Mouse (Mus musculus): ENCODE data around the gene Grhl1. TPM values are rescaled to one million over a fixed set of nuclear protein-coding genes. Genes with fewer than 3 reads are reported as not detected.

Gene Grhl1
- polyA plus RNA-seq, 1 experiment from 2014 or later, result 0.10 TPM

DNA sequence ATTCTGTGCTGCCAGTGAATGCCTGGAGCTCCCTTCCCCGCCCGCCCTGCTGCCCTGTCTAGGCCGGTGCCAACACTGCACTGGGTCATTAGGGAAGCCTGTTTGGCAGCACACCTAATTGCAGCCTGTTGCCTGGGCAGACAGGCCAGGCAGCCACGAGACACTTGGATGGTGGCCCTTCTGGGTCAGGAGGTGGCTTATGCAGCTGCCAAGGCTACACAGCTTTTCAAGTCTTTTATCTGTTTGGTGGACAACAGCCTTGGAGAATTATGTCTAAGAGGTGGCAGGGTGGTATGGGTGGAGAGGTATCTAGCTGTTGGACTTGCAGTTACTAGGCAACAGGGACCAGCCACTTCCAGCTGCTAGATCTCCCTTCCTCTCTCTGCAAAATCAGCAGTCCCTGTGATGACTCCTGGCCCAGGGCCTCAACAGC, 70.3 kb downstream of the Grhl1 start:
- Histone ChIP-seq H3K27ac (no peak overlapping the region), H3K4me3 (ENCODE audit: inconsistent target) (no peak overlapping the region), H3K36me3 (ENCODE audit: inconsistent target) (no peaks in the 10 kb centered on the region), H3K79me2 (ENCODE audit: inconsistent target) (no peaks in the 10 kb centered on the region)
- 88% methylated on average over 4 of the region's 4 CpGs for WGBS (ENCODE audit: missing documents)

DNA sequence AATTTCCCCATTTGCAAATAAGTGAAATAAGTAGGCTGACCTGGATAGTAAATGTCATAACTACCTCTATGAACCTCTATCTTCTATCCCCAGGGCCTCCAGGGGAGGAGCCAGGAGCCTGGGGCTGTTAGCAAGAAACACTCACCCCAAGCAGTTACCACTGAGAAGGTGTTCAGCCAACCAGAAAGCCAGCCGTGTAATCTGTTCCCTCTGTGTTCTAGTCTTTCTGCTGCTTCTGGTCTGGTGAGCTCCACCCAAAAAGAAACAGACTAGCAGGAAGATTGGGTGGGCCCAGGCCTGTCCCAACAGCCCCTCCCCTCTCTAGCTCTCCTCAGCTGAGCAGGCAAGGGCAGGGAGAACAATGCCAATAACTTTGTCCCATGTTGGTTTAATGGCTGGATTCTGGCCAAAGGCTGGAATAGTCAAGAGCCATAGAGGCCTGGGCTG, 72.1 kb downstream of the Grhl1 start:
- H3K4me3 ChIP-seq (ENCODE audit: inconsistent target), result no peak overlapping the region
- no peaks in the 10 kb centered on the region for H3K36me3 ChIP-seq (ENCODE audit: inconsistent target)
- no peak overlapping the region for H3K27ac ChIP-seq
- H3K79me2 ChIP-seq (ENCODE audit: inconsistent target), result no peaks in the 10 kb centered on the region
- WGBS (ENCODE audit: missing documents), result 67% methylated on average over 1 of the region's 1 CpGs

GRCm38 (mm10) chr12:24645901-24646300, 73.8 kb downstream of the Grhl1 start:
- no peak overlapping the region for H3K27ac ChIP-seq
- 89% methylated on average over 6 of the region's 6 CpGs for WGBS (ENCODE audit: missing documents)

DNA sequence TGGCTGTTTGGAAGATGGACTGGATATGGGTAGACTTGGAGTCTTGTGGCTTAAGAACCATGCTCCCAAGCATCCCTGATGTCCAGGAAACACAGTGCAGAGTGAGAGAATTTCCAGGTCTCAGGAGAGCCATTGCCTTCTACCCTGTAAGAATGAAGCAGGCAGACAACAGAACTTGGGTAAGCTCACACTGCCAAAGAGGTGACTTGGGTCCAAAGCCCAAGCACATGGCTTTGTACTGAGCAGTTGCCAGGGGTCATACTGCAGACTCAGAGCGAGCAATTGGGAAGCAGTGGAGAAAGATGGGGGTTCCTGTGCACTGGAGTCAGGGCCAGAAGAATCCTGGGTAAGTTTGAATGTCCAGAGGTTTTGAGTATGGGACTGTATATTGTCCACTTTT, 76.0 kb downstream of the Grhl1 start:
- no peaks in the 10 kb centered on the region for H3K79me2 ChIP-seq (ENCODE audit: inconsistent target)
- H3K4me3 ChIP-seq (ENCODE audit: inconsistent target), result no peak overlapping the region
- H3K27ac ChIP-seq, result no peak overlapping the region
- no peaks in the 10 kb centered on the region for H3K36me3 ChIP-seq (ENCODE audit: inconsistent target)
- 85% methylated on average over 1 of the region's 1 CpGs for WGBS (ENCODE audit: missing documents)

More at GRCm38 (mm10) chr12:24645901-24646300, 73.8 kb downstream of the Grhl1 start:
- Histone ChIP-seq H3K4me3 (ENCODE audit: inconsistent target) (no peak overlapping the region), H3K36me3 (ENCODE audit: inconsistent target) (no peaks in the 10 kb centered on the region), H3K79me2 (ENCODE audit: inconsistent target) (no peaks in the 10 kb centered on the region)

DNA sequence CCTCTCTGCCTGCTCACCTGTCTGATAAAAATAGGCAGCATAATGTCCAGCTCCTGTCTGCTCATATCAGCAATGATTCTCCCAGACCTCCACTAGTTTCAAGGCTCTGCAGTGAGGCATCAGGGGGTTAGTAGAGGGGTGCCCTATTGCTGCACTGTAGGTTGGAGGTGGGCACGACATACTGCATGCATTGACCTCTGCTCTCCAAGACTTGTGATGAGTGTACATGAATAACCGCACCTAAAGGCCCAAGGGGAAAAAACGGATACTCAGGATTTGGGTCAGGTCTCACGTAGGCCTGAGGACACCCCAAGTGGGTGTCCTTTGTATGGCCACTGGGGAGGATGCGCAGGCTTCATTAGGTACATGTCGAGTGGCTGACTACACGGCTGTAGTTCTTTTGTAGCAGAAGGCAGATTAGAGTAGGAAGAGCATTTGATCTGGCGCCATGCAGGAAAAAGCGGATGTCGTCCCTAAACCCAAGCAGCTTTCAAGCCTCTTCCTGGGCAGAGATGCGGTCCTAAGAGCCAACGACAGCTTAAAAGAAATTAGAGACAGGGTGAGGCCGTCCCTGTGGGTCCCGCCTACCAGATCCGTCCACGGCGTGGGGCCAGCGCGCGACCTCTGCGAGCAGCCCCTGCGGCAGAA, 78.5 kb downstream of the Grhl1 start:
- WGBS (ENCODE audit: missing documents), result 9% methylated on average over 21 of the region's 22 CpGs
- Histone ChIP-seq H3K4me3 (ENCODE audit: inconsistent target) (peak overlapping the region; percentile 26), H3K36me3 (ENCODE audit: inconsistent target) (no peaks in the 10 kb centered on the region), H3K27ac (0 out of 2 replicates have a peak overlapping the region, but pooled peaks have one; percentile 21), H3K79me2 (ENCODE audit: inconsistent target) (no peaks in the 10 kb centered on the region)

- WGBS (ENCODE audit: missing documents), result under 1% methylated on average over 49 of the region's 68 CpGs
- Histone ChIP-seq H3K79me2 (ENCODE audit: inconsistent target) (no peaks in the 10 kb centered on the region), H3K27ac (0 out of 2 replicates have a peak within 1 kb of the TSS, but pooled peaks have one; percentile 21)
Observed at GRCm38 (mm10) chr12:24651063-24651557, 79.0 kb downstream of the Grhl1 start, which contains the start of gene Klf11. Klf11 (plus strand) TSS chr12:24651274.

GRCm38 (mm10) chr12:24651642-24652342, 79.7 kb downstream of the Grhl1 start:
- Histone ChIP-seq H3K36me3 (ENCODE audit: inconsistent target) (no peaks in the 10 kb centered on the region), H3K79me2 (ENCODE audit: inconsistent target) (no peaks in the 10 kb centered on the region), H3K27ac (no peak overlapping the region), H3K4me3 (ENCODE audit: inconsistent target) (peak overlapping the region; percentile 35)
- WGBS (ENCODE audit: missing documents), result 3% methylated on average over 36 of the region's 36 CpGs

More at GRCm38 (mm10) chr12:24651063-24651557, 79.0 kb downstream of the Grhl1 start, which contains the start of gene Klf11:
- Histone ChIP-seq H3K36me3 (ENCODE audit: inconsistent target) (no peaks in the 10 kb centered on the region), H3K4me3 (ENCODE audit: inconsistent target) (peak within 1 kb of the TSS; percentile 35)

GRCm38 (mm10) chr12:24654065-24654862, 82.2 kb downstream of the Grhl1 start:
- H3K79me2 ChIP-seq (ENCODE audit: inconsistent target), result no peaks in the 10 kb centered on the region
- no peaks in the 10 kb centered on the region for H3K36me3 ChIP-seq (ENCODE audit: inconsistent target)
- no peak overlapping the region for H3K4me3 ChIP-seq (ENCODE audit: inconsistent target)
- no peak overlapping the region for H3K27ac ChIP-seq
- 88% methylated on average over 16 of the region's 16 CpGs for WGBS (ENCODE audit: missing documents)

- no peak overlapping the region for H3K4me3 ChIP-seq (ENCODE audit: inconsistent target)
- H3K79me2 ChIP-seq (ENCODE audit: inconsistent target), result no peaks in the 10 kb centered on the region
- H3K36me3 ChIP-seq (ENCODE audit: inconsistent target), result no peaks in the 10 kb centered on the region; the same call in 1 of the 2 replicates
- 93% methylated on average over 3 of the region's 3 CpGs for WGBS (ENCODE audit: missing documents)
- H3K27ac ChIP-seq, result no peak overlapping the region
Observed at GRCm38 (mm10) chr12:24656436-24656835, 84.4 kb downstream of the Grhl1 start.

GRCm38 (mm10) chr12:24658998-24659397, 86.9 kb downstream of the Grhl1 start:
- WGBS (ENCODE audit: missing documents), result 89% methylated on average over 4 of the region's 4 CpGs
- Histone ChIP-seq H3K27ac (no peak overlapping the region), H3K4me3 (ENCODE audit: inconsistent target) (no peak overlapping the region), H3K36me3 (ENCODE audit: inconsistent target) (no peaks in the 10 kb centered on the region; the same call in 1 of the 2 replicates), H3K79me2 (ENCODE audit: inconsistent target) (no peaks in the 10 kb centered on the region)

DNA sequence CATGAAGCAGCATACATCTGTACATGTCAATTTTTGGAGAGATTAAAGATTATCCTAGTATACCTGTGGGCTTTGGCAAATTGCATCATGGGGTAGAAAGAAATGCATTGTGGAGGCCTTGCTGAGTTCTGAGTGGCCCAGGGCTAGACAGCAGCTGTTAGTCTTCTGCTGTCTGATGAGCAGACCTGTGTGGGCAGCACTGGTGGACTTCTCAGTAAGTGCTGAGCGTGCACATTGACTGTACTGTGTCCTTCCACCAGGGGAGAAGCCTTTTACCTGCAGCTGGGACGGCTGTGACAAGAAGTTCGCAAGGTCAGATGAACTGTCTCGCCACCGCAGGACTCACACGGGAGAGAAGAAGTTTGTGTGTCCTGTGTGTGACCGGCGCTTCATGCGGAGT, 87.8 kb downstream of the Grhl1 start:
- no peak overlapping the region for H3K27ac ChIP-seq
- H3K79me2 ChIP-seq (ENCODE audit: inconsistent target), result no peaks in the 10 kb centered on the region
- 93% methylated on average over 9 of the region's 9 CpGs for WGBS (ENCODE audit: missing documents)
- H3K36me3 ChIP-seq (ENCODE audit: inconsistent target), result no peaks in the 10 kb centered on the region; the same call in 1 of the 2 replicates
- no peak overlapping the region for H3K4me3 ChIP-seq (ENCODE audit: inconsistent target)

DNA sequence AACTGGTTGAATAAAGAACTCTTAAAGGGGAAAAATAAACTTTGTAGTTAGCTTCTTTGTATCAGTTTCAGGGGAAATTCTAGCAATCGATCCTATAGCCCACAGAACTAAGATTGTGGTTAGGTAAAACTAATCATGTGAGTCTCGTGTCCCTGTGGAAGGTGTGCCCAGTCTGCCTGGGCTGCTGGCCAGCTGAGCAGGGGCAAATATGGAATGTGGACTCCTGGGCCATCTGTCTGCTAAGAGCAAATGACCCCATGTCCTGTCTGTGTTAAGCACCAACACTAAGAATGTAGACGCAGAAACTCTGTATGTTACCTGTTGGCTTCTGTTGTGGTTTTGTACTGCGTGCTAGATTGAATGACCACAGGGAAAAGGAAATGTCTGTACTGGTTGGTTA, 89.0 kb downstream of the Grhl1 start:
- Histone ChIP-seq H3K36me3 (ENCODE audit: inconsistent target) (no peaks in the 10 kb centered on the region; the same call in 1 of the 2 replicates), H3K27ac (no peak overlapping the region), H3K4me3 (ENCODE audit: inconsistent target) (no peak overlapping the region), H3K79me2 (ENCODE audit: inconsistent target) (no peaks in the 10 kb centered on the region)
- 46% methylated on average over 4 of the region's 4 CpGs for WGBS (ENCODE audit: missing documents)

DNA sequence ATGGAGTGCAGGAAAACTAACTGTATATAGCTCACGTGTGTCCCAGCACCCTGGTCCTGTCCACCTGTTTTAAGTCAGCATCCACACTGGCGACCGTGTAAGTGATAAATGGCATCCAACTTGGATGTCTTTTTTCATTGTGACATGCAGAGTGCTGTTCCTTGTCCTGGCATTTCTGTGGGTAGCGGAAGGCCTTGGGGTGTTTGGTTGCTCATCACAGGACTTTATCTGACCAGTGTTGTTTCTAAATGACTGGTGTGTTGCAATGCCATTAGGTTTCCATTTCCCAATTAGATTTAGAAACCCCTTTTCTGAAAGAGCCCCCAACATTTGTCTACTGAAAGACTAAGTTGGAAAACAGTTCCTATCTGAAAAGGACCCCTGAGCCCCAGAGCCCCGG, 90.0 kb downstream of the Grhl1 start:
- Histone ChIP-seq H3K4me3 (ENCODE audit: inconsistent target) (no peak overlapping the region), H3K36me3 (ENCODE audit: inconsistent target) (no peaks in the 10 kb centered on the region; the same call in 1 of the 2 replicates), H3K27ac (no peak overlapping the region), H3K79me2 (ENCODE audit: inconsistent target) (no peaks in the 10 kb centered on the region)
- 78% methylated on average over 5 of the region's 5 CpGs for WGBS (ENCODE audit: missing documents)
